Mouse (Mus musculus) heart, postnatal 0 days (tissue): ENCODE data around the gene Pabpc6.

Source experiments
- CTCF ChIP-seq: IDR thresholded peaks from 2 replicates; pipeline ENCODE4 v1.5.1; 2016; ENCODE audit warnings: antibody characterized with exemption, control low read depth, low read depth
- EP300 ChIP-seq: IDR thresholded peaks from 2 replicates; pipeline ENCODE4 v1.6.1; 2016; ENCODE audit warnings: antibody characterized with exemption, low read depth

DNA sequence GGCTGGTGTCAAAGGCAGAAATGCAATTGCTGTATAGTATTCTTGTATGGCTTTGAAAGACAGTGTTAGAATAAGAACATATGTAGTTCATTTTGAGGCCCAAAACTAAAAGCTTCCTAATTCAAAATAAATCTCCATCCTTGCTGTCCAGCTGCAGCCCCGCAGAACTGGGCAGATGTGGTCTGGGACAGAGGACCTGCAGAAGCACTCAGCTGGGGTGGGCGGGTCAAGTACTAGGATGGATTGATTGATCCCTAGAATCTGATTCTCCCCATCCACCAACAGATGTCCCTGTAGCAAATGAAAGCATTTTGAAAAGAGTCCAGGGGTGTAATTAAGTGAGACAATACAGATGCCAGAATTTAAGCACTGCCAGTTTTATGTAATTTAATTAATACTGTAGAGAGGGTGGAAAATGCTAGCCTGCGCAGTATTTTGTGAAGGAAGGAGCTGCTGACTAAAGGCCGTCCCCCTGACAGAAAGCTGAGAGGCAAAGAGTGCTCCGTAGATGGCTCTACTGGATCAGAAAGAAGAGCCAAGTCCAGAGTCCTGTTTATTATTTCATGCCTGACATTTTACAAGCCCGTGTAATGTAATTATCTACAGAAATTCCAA is 5.8 kb upstream of the Pabpc6 start:
- no peak for TF ChIP-seq CTCF
- no peak for TF ChIP-seq EP300
